Mouse (Mus musculus): ENCODE results near the gene Ciao2a.

DNA sequence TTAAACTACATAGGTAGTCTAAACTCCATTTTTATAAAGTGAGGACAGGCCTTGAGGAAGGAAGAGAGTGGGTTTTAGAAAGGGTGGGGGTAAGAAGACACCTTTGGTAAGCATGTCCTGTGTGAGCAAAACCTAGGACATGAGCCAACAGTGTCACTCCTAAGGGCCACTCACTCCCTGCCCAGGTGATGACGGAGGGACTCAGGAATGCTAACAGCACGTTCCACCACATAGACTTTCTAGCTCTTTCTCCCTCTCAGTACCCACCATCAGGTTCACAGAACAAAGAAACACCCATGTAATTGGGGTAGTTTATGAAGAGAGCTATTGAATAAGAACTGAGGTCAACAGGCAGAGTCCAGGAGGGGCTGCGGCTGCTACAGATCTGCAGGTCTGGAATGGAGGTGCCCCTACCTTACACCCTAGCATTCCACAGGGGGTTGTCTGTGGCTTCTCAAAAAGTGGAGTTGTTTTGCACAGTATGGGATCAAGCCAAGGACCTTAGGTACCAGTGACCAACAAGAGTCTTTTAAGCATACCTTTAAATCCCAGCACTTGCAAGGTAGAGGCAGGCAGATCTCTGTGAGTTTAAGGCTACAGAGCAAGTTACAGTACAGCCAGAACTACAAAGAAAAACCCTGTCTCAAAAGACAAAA is 45.5 kb upstream of the Ciao2a start:
- TF ChIP-seq CTCF (IDR thresholded peaks at IDR 0.05; ENCODE audit: extremely low read depth, insufficient read length, insufficient replicate concordance, low read depth, low read length) = no peak
- no peak for TF ChIP-seq POLR2A (IDR thresholded peaks at IDR 0.05; ENCODE audit: low read depth, low read length)

Data from small intestine, adult 2 months (tissue).